Comparison of ENCODE assay signal across 11 mouse cellular contexts in the genomic region with DNA sequence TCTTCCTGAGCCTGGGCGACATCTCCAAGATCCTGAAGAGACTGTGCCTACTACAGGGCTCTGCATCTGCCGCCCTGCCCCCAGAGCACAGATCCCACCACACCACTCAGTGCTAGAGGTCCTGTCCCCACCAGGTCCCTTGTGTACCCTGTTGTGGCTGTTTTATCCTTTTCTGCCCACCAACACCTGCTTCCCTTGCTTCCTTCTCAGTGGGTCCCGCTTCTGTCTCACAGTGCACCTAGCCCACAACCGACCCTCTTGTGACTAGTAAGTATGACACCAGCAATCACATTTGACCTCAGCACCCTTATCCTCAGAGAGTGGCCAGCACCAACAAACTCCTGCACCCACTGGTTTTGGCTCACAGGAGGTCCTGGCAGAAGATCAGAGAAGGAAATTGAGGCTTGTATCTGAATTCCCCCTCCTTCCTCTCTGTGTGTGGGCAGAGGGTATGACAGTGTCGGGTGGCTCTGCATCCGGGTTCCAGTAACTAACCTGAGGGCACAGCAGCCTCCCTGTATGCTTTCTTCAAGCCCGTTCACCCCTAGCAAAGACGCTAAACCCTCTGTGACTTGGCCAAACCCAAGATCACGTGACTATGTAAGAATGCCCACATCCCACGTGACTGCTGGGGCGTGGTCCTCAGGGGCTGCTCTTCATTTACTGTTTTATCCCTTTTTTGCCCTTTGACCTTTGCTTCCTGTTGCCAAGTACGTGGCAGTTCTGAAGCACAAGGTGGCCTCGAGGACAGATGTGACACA. TPM values are rescaled to one million over a fixed set of nuclear protein-coding genes. Genes with fewer than 3 reads are reported as not detected.
DNase-seq lines count a peak whose midpoint lies in the region; ATAC-seq and TF ChIP-seq lines count a peak whose summit lies in the region.
"Had no signal": no experiment of that assay in that cellular context is flagged by ENCODE, and none has a peak within 500 bp of the region (broad histone marks: within the 10 kb centered on the region; RNA-seq: fewer than 3 reads in every experiment).

No protein-coding gene starts in this region.

- WGBS in liver, adult 2 months: 33% methylated on average over 13 of the region's 13 CpGs
- 64% methylated on average over 13 of the region's 13 CpGs for WGBS in liver, embryonic 11.5 days
- 82% methylated on average over 13 of the region's 13 CpGs for WGBS in forebrain, embryonic 11.5 days

- ATAC-seq in liver, embryonic 11.5 days (replicated peaks; ENCODE audit: low FRiP score): no peak
- no peak for ATAC-seq in forebrain, embryonic 11.5 days (replicated peaks; ENCODE audit: low FRiP score)
- ATAC-seq in cerebellum, adult (ENCODE audit: insufficient number of reproducible peaks, low FRiP score, low TSS enrichment): no peak

- no peak overlapping the region for H3K4me2 ChIP-seq in liver, embryonic 11.5 days
- no peak overlapping the region for H3K4me2 ChIP-seq in forebrain, embryonic 11.5 days (ENCODE audit: low read depth, low read length, severe bottlenecking)
- H3K4me2 ChIP-seq: hindbrain, embryonic 12.5 days; liver, embryonic 15.5 days had no signal

- H3K36me3 ChIP-seq in liver, adult 2 months (ENCODE audit: control insufficient read depth, insufficient read depth, low read length): no peaks in the 10 kb centered on the region
- no peaks in the 10 kb centered on the region for H3K36me3 ChIP-seq in liver, embryonic 11.5 days (ENCODE audit: control insufficient read depth, insufficient read depth, low read length)
- H3K36me3 ChIP-seq in forebrain, embryonic 11.5 days (ENCODE audit: control insufficient read depth, insufficient read depth, low read length): no peaks in the 10 kb centered on the region; the same call in 1 of the 2 replicates
- H3K36me3 ChIP-seq: liver, embryonic 15.5 days had no signal

- H3K79me2 ChIP-seq in liver, adult 2 months (ENCODE audit: control insufficient read depth, insufficient read depth, low read length): no peaks in the 10 kb centered on the region

- no peak overlapping the region for H3K9ac ChIP-seq in liver, adult 2 months (ENCODE audit: low read depth, low read length)
- H3K9ac ChIP-seq in liver, embryonic 11.5 days (ENCODE audit: low read depth, low read length): no peak overlapping the region
- no peak overlapping the region for H3K9ac ChIP-seq in forebrain, embryonic 11.5 days (ENCODE audit: low read length)
- H3K9ac ChIP-seq: hindbrain, embryonic 12.5 days; liver, embryonic 15.5 days had no signal

- no peak for TF ChIP-seq CTCF in liver, adult 2 months (IDR thresholded peaks at IDR 0.05; ENCODE audit: low read depth, low read length)

- no peak for TF ChIP-seq POLR2A in liver, adult 2 months (IDR thresholded peaks at IDR 0.05; ENCODE audit: extremely low read depth, insufficient read depth, low read length)

- H3K4me3 ChIP-seq in liver, adult 2 months (ENCODE audit: insufficient read depth, low read depth, low read length): no peak overlapping the region
- no peak overlapping the region for H3K4me3 ChIP-seq in liver, embryonic 11.5 days (ENCODE audit: low read depth, low read length)
- no peak overlapping the region for H3K4me3 ChIP-seq in forebrain, embryonic 11.5 days (ENCODE audit: low read depth, low read length)
- H3K4me3 ChIP-seq: hindbrain, embryonic 12.5 days; liver, embryonic 15.5 days had no signal

- peak; percentile 51 for DNase-seq in adrenal gland, adult 2 months
- no peak for DNase-seq in adrenal gland, adult 18-20 months (ENCODE audit: low spot score in 2 of 2)
- DNase-seq in liver, adult 2 months (ENCODE audit: extremely low read depth, low read depth, low spot score): peak; percentile 72
- DNase-seq in liver, embryonic 11.5 days (ENCODE audit: low spot score): no peak
- DNase-seq in kidney, postnatal 25 days: peak; percentile 68 to 78
- DNase-seq in thymus, postnatal 25 days: peak; percentile 28
- no peak for DNase-seq in forebrain, embryonic 11.5 days (ENCODE audit: low spot score)
- DNase-seq: cerebellum, adult 11-12 months had no signal

- no peak overlapping the region for H3K27ac ChIP-seq in liver, adult 2 months (replicated peaks; ENCODE audit: insufficient read depth, low read depth, low read length)
- H3K27ac ChIP-seq in liver, embryonic 11.5 days (ENCODE audit: low read depth, low read length): no peak overlapping the region
- H3K27ac ChIP-seq in forebrain, embryonic 11.5 days (ENCODE audit: low read depth, low read length): no peak overlapping the region
- H3K27ac ChIP-seq: hindbrain, embryonic 12.5 days; liver, embryonic 15.5 days had no signal

- no peaks in the 10 kb centered on the region for H3K9me3 ChIP-seq in liver, embryonic 11.5 days (ENCODE audit: control insufficient read depth, low read length)
- H3K9me3 ChIP-seq in forebrain, embryonic 11.5 days (ENCODE audit: control insufficient read depth, low read length): no peaks in the 10 kb centered on the region
- H3K9me3 ChIP-seq: hindbrain, embryonic 12.5 days; liver, embryonic 15.5 days had no signal

- H3K4me1 ChIP-seq in liver, adult 2 months (ENCODE audit: control insufficient read depth, insufficient read depth, low read length): peaks cover 17% of the 10 kb centered on the region
- H3K4me1 ChIP-seq in liver, embryonic 11.5 days (replicated peaks; ENCODE audit: control insufficient read depth, insufficient read depth, low read length): no peaks in the 10 kb centered on the region
- H3K4me1 ChIP-seq in forebrain, embryonic 11.5 days (replicated peaks; ENCODE audit: control insufficient read depth, insufficient read depth, low read length): no peaks in the 10 kb centered on the region
- H3K4me1 ChIP-seq: liver, embryonic 15.5 days had no signal

- no peaks in the 10 kb centered on the region for H3K27me3 ChIP-seq in liver, adult 2 months (ENCODE audit: control insufficient read depth, insufficient read depth, low read length)
- H3K27me3 ChIP-seq in liver, embryonic 11.5 days (replicated peaks; ENCODE audit: control insufficient read depth, insufficient read depth, low read length): no peaks in the 10 kb centered on the region
- H3K27me3 ChIP-seq in forebrain, embryonic 11.5 days (ENCODE audit: control insufficient read depth, insufficient read depth, low read length): no peaks in the 10 kb centered on the region
- H3K27me3 ChIP-seq: hindbrain, embryonic 12.5 days; liver, embryonic 15.5 days had no signal

RNA-seq across cellular contexts. Expression of a gene that starts 29.8 kb away (rescaled TPM):
- total RNA-seq in adrenal gland, adult 2 months (2021): 100 to 1,000 TPM in 1 of 2 experiments, 10 to 100 TPM in 1; 56.3 to 119 TPM
- polyA plus RNA-seq in adrenal gland, adult 2 months (2012; rRNA removed): 36.8 and 65.7 TPM in 2 replicates
- 100 to 1,000 TPM in 1 of 2 experiments, 10 to 100 TPM in 1; 50.8 to 108 TPM for total RNA-seq in adrenal gland, adult 18-20 months (2021)
- total RNA-seq in liver, adult 2 months (2014; rRNA removed): 7.8 and 9.9 TPM in 2 replicates
- polyA plus RNA-seq in liver, adult 2 months (2012; rRNA removed): 16.1 and 21.9 TPM in 2 replicates
- 30.3 and 32.4 TPM in 2 replicates for polyA plus RNA-seq in liver, embryonic 11.5 days (2014; fragmentation: Nextera tagmentation; extraction: Ambion mirVana)
- 97.9 and 102 TPM in 2 replicates for polyA plus RNA-seq in forebrain, embryonic 11.5 days (2014; fragmentation: Nextera tagmentation; extraction: Ambion mirVana)

Comparison
In these comparisons a context has a peak if more than half of its experiments do, and no peak if none do; other contexts are left out.
1. DNase-seq: peak in adrenal gland, adult 2 months (single experiment), liver, adult 2 months (single experiment), kidney, postnatal 25 days (2 of 2) and thymus, postnatal 25 days (single experiment); none in adrenal gland, adult 18-20 months (0 of 2), liver, embryonic 11.5 days (single experiment) and forebrain, embryonic 11.5 days (single experiment).